Mouse (Mus musculus): ENCODE results near the gene Plxna1. TPM values are rescaled to one million over a fixed set of nuclear protein-coding genes. Genes with fewer than 3 reads are reported as not detected.

The Plxna1 gene
- polyA plus RNA-seq, 2 experiments = 1.7 to 2.6 TPM

DNA sequence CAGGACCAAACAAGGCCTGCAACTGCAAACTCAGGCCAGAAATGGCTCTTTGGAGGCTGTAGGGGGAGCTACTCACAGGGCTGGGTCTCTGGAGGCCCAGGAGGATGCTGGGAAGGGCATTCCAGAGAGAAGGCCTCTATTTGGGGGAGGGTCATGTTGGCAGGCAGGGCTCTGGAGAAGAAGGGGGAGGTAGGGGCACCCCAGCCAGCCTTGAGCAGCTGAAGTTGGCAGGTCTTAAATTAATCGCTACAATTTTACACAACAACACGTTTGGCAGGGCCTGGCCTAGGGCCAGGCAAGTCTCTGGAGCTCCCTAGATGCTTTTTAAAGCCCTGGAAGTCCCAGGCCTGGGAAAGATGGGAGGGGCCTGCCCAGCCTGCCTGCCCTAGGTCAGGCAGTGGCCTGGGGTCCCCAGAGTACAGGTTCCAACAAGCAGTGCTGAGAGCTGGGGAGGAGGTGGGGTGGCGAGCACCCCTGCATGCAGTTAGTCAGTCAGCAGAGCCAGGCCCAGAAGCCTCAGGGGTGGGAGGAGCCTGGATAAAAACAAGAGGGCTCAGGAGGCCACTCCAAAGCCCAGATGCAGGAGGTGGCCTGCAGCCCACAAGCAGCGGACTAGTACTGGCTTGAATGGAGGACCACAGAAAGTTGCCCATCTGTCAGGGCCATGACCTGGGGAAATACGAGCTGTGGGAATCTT, 10.8 kb downstream of the Plxna1 start:
- WGBS (ENCODE audit: insufficient replicate concordance) = 76% methylated on average over 5 of the region's 5 CpGs
- Histone ChIP-seq H3K9me3 (ENCODE audit: control insufficient read depth, low read length) (no peaks in the 10 kb centered on the region), H3K4me3 (ENCODE audit: insufficient read depth in 1 of 2, low read depth in 2 of 2, low read length in 2 of 2) (no peak overlapping the region), H3K4me2 (ENCODE audit: low read depth) (no peak overlapping the region), H3K27me3 (ENCODE audit: control insufficient read depth, insufficient read depth, low read length) (no peaks in the 10 kb centered on the region), H3K4me1 (replicated peaks; ENCODE audit: control insufficient read depth in 2 of 2, insufficient read depth in 2 of 2, low read length in 1 of 2) (no peaks in the 10 kb centered on the region), H3K27ac (no peak overlapping the region), H3K36me3 (replicated peaks; ENCODE audit: control insufficient read depth, insufficient read depth, low read depth) (no peaks in the 10 kb centered on the region), H3K9ac (replicated peaks) (no peak overlapping the region)
- DNase-seq (ENCODE audit: low read depth in 3 of 3, low spot score in 3 of 3) = no peak
- no peak for ATAC-seq (ENCODE audit: insufficient read depth)
- TF ChIP-seq EP300 (IDR thresholded peaks at IDR 0.05; ENCODE audit: low read depth) (no peak), CTCF (IDR thresholded peaks at IDR 0.05; ENCODE audit: low read depth) (no peak)

DNA sequence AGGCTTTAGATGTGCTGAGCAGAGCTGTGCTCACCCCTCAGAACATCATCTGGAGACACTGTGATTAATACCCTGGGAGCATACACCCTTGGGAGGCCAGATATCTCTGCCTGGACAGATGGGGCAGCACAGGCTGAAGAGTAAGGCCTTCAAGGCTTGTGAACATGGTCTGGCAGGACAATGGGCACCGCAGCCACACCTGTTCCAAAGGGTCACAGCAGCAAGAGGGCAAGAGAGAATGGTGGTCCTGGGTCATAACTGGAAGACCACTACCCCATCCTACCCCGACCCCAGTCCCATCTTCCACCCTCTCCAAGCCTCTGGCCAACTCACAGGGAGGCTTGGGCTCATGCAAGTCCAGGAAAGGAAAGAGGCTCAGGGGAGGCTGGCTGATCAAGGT, 11.9 kb downstream of the Plxna1 start:
- no peaks in the 10 kb centered on the region for H3K36me3 ChIP-seq (replicated peaks; ENCODE audit: control insufficient read depth, insufficient read depth, low read depth)
- WGBS (ENCODE audit: insufficient replicate concordance) = 62% methylated on average over 2 of the region's 2 CpGs
- TF ChIP-seq EP300 (IDR thresholded peaks at IDR 0.05; ENCODE audit: low read depth) (no peak), CTCF (IDR thresholded peaks at IDR 0.05; ENCODE audit: low read depth) (no peak)
- H3K27me3 ChIP-seq (ENCODE audit: control insufficient read depth, insufficient read depth, low read length) = no peaks in the 10 kb centered on the region
- H3K9me3 ChIP-seq (ENCODE audit: control insufficient read depth, low read length) = no peaks in the 10 kb centered on the region
- peaks cover 0 to 2% of the 10 kb centered on the region in 2 experiments; a peak in 2 of 4 replicates for H3K4me1 ChIP-seq (replicated peaks; ENCODE audit: control insufficient read depth in 2 of 2, insufficient read depth in 2 of 2, low read length in 1 of 2)
- no peak for ATAC-seq (ENCODE audit: insufficient read depth)
- no peak for DNase-seq (ENCODE audit: low read depth in 3 of 3, low spot score in 3 of 3)
- H3K4me3 ChIP-seq (ENCODE audit: insufficient read depth in 1 of 2, low read depth in 2 of 2, low read length in 2 of 2) = no peak overlapping the region
- H3K27ac ChIP-seq = no peak overlapping the region
- H3K9ac ChIP-seq (replicated peaks) = no peak overlapping the region
- no peak overlapping the region for H3K4me2 ChIP-seq (ENCODE audit: low read depth)

DNA sequence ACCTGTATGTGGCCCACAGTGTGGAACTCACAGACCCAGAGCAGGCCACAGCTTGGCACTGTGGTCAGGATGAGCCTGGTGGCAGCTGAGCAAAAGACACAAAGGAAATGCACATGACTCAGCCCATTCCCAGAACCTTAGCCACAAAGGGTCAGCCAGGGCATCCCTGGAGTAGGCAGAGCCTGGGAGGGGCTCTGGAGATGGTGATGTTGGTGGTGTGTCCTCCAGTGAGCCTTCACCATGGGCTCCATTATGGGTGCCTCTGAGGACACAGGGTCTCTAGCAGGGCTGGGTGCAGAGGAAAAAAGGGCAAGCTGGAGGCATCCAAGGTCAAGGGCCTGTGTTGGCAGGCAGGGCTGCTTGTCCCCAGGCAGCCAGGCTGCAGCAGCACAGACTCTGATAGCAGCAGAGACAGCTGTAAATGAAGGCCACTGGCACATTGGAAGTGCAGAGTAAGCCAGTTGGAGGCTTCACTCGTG, 12.3 kb downstream of the Plxna1 start:
- Histone ChIP-seq H3K9ac (replicated peaks) (no peak overlapping the region), H3K36me3 (replicated peaks; ENCODE audit: control insufficient read depth, insufficient read depth, low read depth) (no peaks in the 10 kb centered on the region), H3K27me3 (ENCODE audit: control insufficient read depth, insufficient read depth, low read length) (no peaks in the 10 kb centered on the region), H3K9me3 (ENCODE audit: control insufficient read depth, low read length) (no peaks in the 10 kb centered on the region), H3K4me1 (replicated peaks; ENCODE audit: control insufficient read depth in 2 of 2, insufficient read depth in 2 of 2, low read length in 1 of 2) (peaks cover 0 to 6% of the 10 kb centered on the region in 2 experiments; a peak in 2 of 4 replicates), H3K27ac (no peak overlapping the region), H3K4me3 (ENCODE audit: insufficient read depth in 1 of 2, low read depth in 2 of 2, low read length in 2 of 2) (no peak overlapping the region), H3K4me2 (ENCODE audit: low read depth) (no peak overlapping the region)
- 26% methylated on average over 1 of the region's 1 CpGs for WGBS (ENCODE audit: insufficient replicate concordance)
- ATAC-seq (ENCODE audit: insufficient read depth) (no peak), DNase-seq (ENCODE audit: low read depth in 3 of 3, low spot score in 3 of 3) (no peak)
- no peak for TF ChIP-seq CTCF (IDR thresholded peaks at IDR 0.05; ENCODE audit: low read depth)
- no peak for TF ChIP-seq EP300 (IDR thresholded peaks at IDR 0.05; ENCODE audit: low read depth)

DNA sequence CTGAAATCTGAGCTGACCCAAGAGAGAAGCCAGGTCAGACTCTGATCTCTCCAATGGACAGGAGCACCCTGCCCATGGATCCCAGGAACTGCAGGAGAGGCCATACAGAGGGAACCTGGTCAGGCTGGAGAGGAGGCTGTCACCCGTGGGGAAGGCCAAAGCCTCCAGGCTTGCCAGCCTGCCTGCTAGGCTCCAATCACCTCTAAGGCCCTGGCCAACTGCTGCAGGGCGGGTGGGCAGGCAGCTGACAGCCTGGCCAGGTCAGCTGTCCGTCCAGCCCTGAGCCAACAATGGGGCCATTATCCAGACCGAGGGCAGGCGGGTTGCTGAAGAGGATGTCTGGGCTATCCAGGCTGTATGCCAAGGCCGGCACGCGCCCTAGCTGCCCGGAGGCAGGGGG, 14.1 kb downstream of the Plxna1 start:
- DNase-seq (ENCODE audit: low read depth in 3 of 3, low spot score in 3 of 3) (no peak), ATAC-seq (ENCODE audit: insufficient read depth) (no peak)
- Histone ChIP-seq H3K4me1 (replicated peaks; ENCODE audit: control insufficient read depth in 2 of 2, insufficient read depth in 2 of 2, low read length in 1 of 2) (peaks cover 0 to 8% of the 10 kb centered on the region in 2 experiments; a peak in 2 of 4 replicates), H3K4me2 (ENCODE audit: low read depth) (no peak overlapping the region), H3K4me3 (ENCODE audit: insufficient read depth in 1 of 2, low read depth in 2 of 2, low read length in 2 of 2) (no peak overlapping the region), H3K27ac (no peak overlapping the region), H3K27me3 (ENCODE audit: control insufficient read depth, insufficient read depth, low read length) (no peaks in the 10 kb centered on the region), H3K9me3 (ENCODE audit: control insufficient read depth, low read length) (no peaks in the 10 kb centered on the region), H3K9ac (replicated peaks) (no peak overlapping the region), H3K36me3 (replicated peaks; ENCODE audit: control insufficient read depth, insufficient read depth, low read depth) (no peaks in the 10 kb centered on the region)
- 71% methylated on average over 9 of the region's 9 CpGs for WGBS (ENCODE audit: insufficient replicate concordance)
- TF ChIP-seq EP300 (IDR thresholded peaks at IDR 0.05; ENCODE audit: low read depth) = no peak
- no peak for TF ChIP-seq CTCF (IDR thresholded peaks at IDR 0.05; ENCODE audit: low read depth)

DNA sequence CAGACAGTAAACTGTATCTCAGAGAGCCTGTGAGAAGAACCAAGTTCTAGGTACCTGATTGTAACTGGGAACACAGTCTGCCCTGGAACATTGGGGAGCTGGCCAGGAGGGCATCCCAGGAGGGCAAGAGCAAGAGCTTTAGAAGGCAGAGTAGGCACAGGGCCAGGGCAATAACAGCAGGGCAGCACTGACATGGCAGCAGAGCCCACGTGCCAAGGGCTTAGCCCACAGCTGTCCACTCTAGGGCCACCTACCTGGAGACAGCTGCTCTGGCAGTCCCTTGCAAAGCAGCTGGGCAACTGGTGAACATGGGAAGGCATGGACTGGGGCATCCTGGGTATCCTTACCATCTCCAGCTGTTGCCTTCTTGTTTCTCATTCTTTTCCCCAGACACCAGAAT, 14.6 kb downstream of the Plxna1 start:
- TF ChIP-seq EP300 (IDR thresholded peaks at IDR 0.05; ENCODE audit: low read depth) (no peak), CTCF (IDR thresholded peaks at IDR 0.05; ENCODE audit: low read depth) (no peak)
- H3K9ac ChIP-seq (replicated peaks) = no peak overlapping the region
- DNase-seq (ENCODE audit: low read depth in 3 of 3, low spot score in 3 of 3) (no peak), ATAC-seq (ENCODE audit: insufficient read depth) (no peak)
- no peak overlapping the region for H3K4me3 ChIP-seq (ENCODE audit: insufficient read depth in 1 of 2, low read depth in 2 of 2, low read length in 2 of 2)
- no peaks in the 10 kb centered on the region for H3K36me3 ChIP-seq (replicated peaks; ENCODE audit: control insufficient read depth, insufficient read depth, low read depth)
- no peak overlapping the region for H3K4me2 ChIP-seq (ENCODE audit: low read depth)
- 69% methylated on average over 1 of the region's 1 CpGs for WGBS (ENCODE audit: insufficient replicate concordance)
- peaks cover 0 to 8% of the 10 kb centered on the region in 2 experiments; a peak in 2 of 4 replicates for H3K4me1 ChIP-seq (replicated peaks; ENCODE audit: control insufficient read depth in 2 of 2, insufficient read depth in 2 of 2, low read length in 1 of 2)
- no peaks in the 10 kb centered on the region for H3K9me3 ChIP-seq (ENCODE audit: control insufficient read depth, low read length)
- H3K27me3 ChIP-seq (ENCODE audit: control insufficient read depth, insufficient read depth, low read length) = no peaks in the 10 kb centered on the region
- H3K27ac ChIP-seq = no peak overlapping the region
